Mouse (Mus musculus): ENCODE measurements at regions not wholly inside any gene's neighbourhood (a gene's known extent, or its start where the extent isn't known, plus 50 kb on each side); places are given as distances from the start of the nearest gene placed in this dataset.

DNA sequence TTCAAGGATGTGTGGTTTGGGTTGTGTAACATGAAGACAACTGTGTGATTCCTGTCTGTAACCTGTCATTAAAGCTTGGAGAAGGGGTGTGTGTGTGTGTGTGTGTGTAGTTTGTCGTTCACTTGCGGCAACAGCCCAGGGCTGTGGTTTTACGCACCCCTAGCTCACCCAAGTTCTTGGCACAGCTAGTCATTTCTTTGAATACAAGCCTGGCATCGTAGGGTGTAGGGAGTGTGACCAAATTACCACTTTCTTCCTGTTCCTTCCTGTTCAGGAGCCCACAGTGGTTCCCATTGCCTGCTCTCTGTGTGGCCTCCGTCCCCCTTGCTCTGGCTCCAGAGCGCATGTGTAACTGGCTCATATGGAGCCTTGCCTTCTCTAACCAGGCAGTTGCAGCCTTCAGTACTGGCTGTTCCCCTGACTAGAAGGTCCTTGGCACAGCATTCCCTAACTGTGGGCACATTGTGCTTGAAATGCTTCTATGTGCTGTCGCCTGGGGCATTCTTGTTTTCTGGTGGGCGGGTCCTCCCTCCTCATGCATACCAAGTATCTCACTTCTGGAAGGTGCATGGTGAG lies 167.4 kb upstream of the Ubr2 start:
- DNase-seq (ENCODE audit: low spot score) = no peak

DNA sequence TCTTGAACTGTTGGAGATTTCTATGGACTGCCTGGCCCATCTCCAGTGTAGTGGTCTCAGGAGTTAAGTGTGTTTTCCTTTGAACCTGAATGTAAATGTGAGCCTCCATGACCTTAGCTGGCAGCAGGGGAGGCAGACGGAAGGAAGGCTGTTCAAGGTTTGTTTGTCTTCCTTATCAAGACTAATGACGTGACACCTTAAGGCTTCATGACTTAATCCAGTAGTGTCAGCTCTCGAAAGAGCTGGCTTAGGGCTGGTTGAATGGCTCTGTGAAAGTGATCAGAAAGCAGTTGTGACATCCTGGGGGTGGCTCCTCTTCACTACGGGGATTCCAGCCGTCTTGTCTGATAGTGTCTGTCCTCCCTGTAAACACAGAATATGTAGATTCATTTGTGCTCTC lies 166.0 kb upstream of the Ubr2 start:
- DNase-seq (ENCODE audit: low spot score) = no peak

DNA sequence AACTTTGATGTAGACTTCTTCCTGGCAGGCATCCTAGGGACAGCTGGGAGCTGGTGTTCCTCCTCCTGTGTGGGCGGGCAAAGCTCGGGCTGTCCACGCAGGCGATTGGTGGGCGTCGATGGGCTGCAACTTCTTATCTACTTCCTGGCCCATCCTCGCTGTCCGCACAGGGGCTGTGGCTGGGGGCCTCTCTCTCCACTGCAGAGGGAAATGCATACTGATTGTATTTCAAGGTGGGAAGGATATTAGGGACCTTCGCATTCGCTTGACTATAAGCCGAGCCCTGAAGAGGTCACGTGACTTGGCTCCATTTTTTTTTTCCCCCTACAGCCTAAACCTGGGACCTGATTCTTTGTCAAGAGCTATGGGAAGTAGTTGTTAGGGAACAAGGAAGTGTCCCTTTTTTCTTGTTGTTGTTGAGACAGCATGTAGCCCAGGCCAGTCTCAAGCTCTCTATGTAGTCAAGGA lies 164.4 kb upstream of the Ubr2 start:
- peak; percentile 89 for DNase-seq (ENCODE audit: low spot score)

DNA sequence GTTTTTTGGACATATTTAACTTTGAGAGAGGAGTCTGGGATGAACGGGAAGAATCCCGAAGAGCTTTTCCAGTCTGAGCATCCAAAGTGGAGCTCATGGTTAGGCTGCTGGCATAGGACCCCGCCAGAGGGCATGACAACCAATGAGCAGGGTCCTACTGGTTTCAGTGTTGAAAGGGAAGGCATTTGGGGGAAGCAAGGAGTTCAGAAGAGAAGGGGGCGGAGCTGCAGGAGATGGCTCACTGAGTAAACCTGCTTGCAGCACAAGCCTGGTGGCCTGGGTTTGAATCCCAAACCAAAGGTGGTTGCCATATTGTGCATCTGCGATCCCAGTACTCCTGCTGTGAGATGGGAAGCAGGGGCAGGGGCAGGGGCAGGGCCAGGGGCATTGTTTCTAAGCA lies 161.4 kb upstream of the Ubr2 start:
- DNase-seq (ENCODE audit: low spot score) = no peak

DNA sequence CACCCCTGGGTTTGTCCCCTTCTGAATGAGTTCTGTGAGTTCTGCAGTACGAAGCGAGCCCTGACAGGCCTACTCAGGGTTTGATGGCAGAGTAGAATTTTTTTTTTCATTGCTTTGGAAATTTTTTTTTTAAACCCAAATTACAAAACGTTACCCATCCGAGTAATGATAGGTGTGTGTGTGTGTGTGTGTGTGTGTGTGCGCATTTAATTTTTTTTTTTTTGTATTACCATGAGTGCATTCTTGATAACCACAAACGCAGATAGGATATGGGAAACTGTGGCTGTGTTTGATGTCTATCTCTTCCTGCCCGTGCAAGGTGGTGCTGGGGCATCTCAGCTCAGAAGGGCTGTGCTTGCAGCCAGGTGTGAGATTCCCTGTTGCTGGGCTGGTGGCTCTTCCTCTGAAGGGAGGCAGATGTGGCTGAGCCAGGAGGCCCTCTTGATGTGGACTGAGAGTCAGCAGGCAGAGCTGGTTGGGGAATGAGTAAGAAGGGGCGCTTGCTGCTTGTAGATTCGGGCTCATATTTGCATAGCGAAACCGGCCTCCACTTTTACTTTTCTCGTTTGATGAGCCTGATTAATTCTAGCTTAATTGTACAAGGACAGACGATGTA lies 160.7 kb upstream of the Ubr2 start:
- no peak for DNase-seq (ENCODE audit: low spot score)

DNA sequence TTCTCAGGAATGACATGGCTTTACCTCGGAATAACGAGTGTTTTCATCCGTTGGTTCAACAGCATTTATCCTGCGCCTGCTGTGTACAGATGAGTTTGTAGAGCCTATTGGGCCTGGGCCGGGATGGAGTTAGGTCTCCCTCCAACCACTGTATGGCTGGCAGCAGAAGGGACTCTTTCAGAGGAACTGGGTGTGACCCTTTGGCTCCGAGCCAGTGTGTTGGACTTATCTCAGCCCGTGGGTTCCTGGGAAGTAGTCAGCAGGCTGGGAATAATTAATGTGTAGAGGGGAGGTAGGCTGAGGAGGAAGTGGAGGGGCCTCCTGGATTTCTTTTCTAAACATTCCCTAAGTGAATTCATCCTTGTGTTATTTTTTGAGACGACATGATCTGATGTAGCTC lies 157.7 kb upstream of the Ubr2 start:
- peak; percentile 81 for DNase-seq (ENCODE audit: low spot score)

DNA sequence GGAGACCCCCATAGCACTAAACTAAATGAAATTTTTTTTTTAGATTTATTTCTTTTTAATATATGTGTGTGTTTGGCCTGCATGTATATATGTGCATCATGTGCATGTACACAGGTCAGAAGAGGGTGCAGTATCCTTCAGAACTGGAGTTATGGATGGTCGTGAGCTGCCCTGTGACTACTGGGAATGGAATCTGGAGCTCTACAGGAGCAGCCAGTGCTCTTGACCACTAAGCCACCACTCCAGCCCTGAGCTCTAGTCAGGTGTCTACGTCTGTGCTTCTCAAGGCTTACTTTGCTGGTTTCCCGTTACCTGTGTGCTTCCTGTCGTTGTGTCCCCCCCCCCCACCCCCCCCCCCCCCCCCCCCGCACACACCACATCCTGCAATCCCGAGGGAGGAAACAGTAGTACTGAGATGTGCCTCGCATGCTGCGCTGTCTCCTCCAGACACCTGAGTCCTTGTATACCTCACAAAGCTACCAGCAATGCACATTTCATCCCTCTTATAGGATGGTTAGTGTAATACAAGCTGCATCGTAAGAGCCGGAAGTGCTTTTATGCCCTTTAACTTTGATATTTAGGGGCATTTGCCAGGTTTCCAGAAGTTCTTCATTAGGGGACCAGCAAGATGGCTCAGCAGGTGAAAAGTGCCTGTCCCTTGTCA lies 153.5 kb upstream of the Ubr2 start:
- DNase-seq (ENCODE audit: low spot score) = no peak

DNA sequence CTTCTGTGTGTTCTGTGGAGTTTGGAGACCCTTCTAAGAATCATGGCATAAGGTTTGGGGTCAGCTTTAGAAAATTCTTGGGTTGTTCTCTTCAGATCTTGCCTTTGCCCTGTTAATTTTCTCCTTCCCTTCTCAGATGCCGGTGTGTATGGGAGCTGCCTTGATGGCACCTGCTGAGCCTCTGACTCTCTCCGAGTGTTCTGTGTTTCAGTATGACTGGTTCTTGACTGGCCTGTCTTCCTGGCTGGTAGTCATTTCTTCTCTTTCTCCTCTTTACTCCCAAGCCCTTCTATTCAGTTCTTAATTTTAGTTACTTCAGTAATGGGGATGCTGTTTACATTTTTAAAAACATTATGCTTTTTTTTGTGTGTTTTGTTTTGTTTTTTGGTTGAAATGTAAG lies 152.1 kb upstream of the Ubr2 start:
- no peak for DNase-seq (ENCODE audit: low spot score)

DNA sequence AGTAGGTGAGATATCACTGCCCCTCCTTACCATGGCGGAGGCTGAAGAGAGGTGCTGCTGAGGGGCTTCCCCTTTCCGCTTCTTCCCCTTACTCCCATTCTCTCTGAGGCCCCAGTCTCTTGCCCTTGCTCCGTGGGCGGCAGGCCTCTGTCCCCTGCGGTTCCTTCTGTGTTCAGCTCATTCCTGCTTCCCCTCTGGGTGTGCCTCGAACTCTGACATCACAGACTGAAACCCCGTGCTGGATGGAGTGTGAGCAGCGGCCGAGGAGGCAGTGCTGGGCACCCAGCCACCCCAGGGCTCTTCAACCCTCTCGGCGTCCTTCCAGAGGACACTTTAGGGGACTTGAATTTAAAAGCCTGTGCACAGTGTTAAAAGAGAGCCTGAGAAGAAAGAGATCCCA lies 145.9 kb upstream of the Ubr2 start:
- DNase-seq (ENCODE audit: low spot score) = peak; percentile 74

DNA sequence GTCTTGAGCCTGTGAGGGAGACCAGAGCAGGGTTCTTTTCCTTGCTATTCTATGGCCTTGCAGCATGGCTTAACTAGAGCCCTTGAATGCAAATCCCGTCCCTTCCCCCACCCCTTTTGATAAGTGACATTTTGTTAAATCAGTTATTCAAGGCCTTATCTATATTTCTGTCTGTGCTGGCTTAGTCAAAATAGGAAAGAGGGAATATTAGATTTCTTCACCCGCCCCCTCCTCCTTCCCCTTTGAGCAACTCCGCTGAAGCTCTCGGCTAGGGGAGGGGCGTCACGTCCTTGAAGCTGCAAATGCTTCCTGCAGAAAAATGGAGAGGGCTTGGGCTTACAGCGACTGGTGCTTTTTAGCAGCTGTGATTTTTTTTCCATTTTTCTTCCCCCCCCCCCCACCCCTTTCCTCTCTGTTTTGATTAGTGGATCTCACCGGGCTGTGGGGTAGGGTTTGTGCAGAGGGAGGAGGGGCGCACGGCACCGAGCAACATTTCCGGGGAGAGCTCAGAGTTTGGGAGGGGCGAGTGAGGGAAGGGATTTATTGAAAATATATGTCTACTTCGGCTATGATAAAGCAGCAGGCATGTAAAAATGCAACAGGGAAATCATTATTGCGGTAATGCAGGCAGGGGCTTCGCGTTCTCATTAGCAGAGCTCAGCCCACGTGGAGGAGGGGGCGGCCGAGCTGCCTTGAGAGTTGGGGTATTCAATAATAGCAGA lies 141.4 kb upstream of the Ubr2 start:
- DNase-seq (ENCODE audit: low spot score) = no peak

DNA sequence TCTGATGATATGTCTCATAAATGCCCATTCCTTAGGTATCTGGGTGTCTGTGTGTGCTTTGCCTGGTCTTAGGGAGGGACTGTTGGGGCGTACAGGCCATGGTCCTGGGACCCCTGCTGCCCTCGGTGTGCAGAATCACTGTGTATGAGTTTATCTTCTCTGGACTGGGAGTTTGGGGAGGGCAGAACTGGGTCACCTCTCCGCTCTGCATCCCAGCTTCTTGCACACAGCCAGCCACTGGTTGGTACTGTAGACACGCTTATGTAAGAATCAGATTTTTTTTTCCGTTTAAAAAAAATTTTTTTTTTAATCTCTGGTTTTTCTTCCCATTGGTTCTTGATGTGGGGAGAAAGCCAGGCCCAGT lies 140.8 kb upstream of the Ubr2 start:
- DNase-seq (ENCODE audit: low spot score) = no peak

DNA sequence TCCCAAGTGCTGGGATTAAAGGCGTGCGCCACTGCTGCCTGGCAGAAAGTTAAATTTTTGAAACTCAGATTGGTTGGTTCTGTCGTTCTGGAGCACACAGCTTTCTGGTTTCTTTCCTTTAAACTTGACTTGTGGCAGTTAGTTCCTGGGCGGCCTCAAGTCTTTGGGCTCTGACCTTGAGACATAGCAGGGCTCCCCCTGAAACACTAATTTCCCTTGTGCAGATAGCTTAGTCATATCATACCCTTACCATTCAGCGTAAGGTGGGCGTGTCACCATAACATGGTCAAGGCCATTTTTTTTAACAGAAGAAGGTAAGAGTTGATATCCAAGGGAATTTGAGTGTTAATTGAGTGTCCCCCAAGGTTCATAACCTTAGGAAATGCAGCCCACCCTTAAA lies 140.3 kb upstream of the Ubr2 start:
- DNase-seq (ENCODE audit: low spot score) = no peak

DNA sequence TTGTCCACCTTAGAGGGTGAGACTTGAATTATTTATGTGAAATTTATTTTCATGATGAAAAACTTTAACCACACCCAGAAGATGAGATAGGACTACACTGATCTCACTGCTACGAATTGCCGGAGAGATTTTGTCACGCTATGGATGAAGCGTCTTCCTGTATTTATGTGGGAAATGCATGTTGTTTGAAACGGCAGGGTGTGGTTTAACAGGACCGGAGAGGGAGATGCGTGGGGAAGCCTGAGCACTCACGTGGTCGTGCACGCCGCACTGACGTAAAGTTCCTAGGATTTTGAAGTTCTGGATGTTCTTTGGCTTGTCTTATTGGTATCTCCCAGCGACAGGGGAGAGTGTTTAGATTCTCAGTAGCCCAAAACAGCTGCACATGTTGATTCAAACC lies 139.3 kb upstream of the Ubr2 start:
- DNase-seq (ENCODE audit: low spot score) = peak; percentile 60

DNA sequence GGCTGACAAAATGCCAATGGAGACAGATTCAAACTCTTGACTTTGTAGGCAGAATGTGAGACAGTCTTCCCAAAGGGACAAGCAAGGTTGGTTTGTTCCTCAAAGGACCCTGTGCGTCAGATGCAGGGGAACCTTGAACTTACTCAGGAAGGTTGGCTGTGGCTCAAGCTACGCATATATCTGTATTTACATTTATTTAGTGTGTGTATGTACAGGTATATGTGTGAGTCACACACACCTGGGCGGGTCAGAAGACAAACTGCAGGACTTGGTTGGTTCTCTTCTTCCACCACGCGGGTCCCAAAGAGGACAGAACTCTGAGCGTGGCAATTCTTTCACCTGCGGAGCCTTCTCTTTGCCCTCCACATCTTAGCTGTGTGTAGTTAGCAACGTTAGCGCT lies 138.8 kb upstream of the Ubr2 start:
- DNase-seq (ENCODE audit: low spot score) = no peak

DNA sequence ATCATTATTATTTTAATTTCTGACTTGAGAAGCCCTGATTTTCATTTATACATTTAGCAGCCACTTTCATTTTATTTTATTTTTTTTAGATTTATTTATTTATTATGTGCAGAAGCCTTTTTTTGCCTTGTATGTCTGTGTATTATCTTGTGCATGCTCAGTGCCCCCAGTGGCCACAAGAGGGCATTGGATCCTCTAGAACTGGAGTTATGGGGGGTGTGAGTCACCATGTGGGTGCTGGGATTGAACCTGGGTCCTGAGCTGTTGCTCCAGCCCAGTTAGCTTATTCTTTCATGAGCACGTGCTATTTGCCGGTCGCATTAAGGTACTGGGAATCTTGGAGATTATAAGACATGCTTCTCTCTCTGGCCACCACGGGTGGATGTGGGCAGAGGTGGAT lies 136.3 kb upstream of the Ubr2 start:
- no peak for DNase-seq (ENCODE audit: low spot score)

DNA sequence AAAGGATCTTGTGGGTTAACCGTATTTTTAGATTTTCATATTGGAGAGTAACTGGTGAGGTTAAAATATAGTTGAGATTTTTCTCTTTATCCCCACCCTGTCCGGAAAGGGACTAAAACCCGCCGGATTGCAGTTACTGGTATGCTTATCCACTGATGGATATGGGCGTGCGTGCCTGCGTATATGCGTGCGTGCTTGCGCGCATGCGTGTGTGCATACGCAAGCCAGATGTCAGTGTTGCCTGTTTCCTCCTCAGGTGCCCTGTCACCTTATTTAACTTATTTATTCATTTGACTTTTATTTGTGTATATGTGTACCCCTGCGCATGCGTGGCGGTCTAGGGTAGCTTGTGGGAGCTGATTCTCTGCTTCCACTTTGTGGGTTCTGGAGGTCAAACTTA lies 135.2 kb upstream of the Ubr2 start:
- DNase-seq (ENCODE audit: low spot score) = no peak

DNA sequence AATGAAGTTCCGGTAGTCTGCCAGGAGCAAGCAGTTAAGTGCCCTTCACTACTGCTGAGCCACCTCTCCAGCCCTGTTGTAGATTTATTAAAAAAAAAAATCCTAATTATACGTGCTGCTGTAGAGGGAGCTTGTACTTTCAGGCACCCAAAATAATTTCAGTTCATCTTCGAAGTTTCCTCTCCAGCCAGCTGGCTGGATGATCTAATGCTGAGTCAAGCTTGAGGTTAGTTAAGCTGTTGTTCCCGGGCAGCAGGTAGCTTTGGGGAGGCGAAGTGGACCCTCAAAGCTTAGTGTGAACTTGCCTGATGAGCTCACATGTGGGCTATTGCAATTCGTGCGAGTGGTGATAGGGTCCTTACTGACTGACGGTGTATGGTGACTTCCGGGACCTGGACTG lies 134.6 kb upstream of the Ubr2 start:
- no peak for DNase-seq (ENCODE audit: low spot score)

DNA sequence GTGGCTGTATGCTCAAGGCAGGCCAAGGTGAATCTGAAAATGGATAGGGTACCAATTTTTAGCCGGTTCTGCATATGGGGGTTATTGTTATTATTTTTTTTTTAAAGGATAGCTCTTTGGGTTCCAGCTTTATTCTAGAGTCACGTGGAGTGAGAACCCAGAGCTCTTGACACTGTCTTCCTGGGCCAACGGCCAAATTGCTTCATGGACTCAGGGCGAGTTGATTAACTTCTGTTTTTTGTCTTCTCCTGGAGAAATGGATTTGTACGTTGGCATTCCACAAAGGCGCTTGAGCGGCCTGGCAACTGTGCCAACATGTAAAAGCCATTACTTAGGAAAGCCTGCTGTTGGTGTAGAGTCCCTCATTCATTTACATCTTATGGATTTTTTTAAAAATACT lies 134.1 kb upstream of the Ubr2 start:
- no peak for DNase-seq (ENCODE audit: low spot score)

DNA sequence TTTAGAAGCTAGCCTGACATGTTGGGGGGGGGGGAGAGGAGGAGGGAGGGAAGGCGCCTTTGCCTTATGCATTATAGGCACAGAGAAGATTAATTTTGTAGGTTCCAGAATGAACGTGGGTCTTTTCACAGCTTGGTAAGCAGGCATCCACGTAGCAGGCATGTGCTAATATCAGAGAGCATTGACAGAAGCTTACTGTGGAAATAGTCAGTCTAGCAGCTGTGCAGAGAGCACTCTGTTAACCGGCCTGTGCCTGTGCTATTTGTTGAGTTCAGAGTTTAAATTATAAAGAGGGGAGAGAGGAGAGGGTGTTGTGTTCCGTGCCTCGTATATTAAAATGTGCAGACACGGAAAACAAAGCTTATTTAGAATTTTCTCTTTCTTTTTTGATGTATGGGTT lies 133.5 kb upstream of the Ubr2 start:
- DNase-seq (ENCODE audit: low spot score) = no peak

DNA sequence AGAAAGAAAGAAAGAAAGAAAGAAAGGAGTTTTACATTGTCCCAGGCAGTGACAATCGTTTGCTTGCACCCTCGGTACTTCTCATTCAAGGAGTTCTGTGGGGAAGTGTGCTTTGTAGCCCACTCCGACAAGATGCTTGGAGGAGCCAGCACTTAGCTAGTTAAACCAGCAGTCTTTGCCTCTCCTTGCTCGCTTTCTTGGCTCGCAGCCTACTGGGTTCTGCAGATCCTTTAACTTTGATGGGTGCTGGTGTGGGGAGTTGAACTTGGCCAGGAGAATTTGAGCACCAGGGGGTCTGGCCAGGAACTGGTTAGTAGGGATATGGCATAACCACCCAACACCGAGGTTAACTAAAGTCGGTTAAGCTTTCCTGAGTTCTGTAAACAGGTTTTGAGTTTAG lies 132.5 kb upstream of the Ubr2 start:
- DNase-seq (ENCODE audit: low spot score) = no peak

DNA sequence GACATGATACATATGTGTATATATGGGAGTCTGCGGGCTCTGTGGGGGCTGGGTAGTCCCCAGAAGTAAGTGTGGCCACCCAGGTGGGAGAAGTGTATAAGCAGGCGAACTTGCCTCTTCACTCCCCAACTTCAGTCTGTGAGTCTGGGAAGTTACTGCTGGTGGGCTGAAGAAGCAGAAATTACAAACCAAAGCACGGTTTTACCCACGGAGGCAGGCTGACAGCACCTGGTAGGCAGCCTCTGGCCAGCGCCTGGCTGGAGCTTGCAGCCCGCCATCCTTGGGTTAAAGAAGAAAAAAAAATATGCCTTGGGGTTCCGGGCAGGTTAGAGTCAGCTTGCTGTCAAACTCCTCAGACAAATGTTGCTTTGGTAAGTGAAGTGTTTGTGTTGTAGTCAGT lies 131.9 kb upstream of the Ubr2 start:
- no peak for DNase-seq (ENCODE audit: low spot score)

DNA sequence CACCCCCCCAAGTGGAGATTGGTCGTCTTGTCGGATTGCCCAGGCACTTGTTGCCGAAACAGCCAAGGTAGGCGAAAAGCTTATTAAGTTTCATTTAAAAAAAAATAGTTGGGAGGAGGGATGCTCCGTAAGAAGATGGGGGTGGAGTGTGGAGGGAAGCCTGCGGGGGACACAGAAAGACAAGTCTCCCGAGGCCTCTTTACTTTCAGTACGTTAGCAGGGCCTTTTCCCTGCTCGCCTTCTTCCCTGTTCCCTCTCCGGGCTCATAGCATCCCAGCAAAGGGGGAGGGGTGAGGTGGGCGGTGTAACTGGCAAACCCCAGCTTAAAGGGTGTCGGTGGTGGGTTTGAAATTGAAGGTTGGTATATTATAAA lies 131.5 kb upstream of the Ubr2 start:
- DNase-seq (ENCODE audit: low spot score) = no peak
